Mouse (Mus musculus) adrenal gland, postnatal 10 days (tissue): ENCODE measurements around the gene Pcyt1b. TPM values are rescaled to one million over a fixed set of nuclear protein-coding genes. Genes with fewer than 3 reads are reported as not detected.
A peak's percentile ranks its signal among the peaks of the same experiment; 100 is the strongest.

ENCODE experiments used
- DNase-seq: peaks from one replicate; pipeline ENCODE4 v3.0.0; 2021; ENCODE audit warnings: mixed read lengths
- total RNA-seq, 2 experiments: library from RNA; stranded (reverse); gene quantifications; 2 replicates each; pipeline ENCODE4 v1.2.3; 2021

Gene Pcyt1b
- total RNA-seq, 2 experiments from 2014 or later = 1.3 to 1.9 TPM

DNA sequence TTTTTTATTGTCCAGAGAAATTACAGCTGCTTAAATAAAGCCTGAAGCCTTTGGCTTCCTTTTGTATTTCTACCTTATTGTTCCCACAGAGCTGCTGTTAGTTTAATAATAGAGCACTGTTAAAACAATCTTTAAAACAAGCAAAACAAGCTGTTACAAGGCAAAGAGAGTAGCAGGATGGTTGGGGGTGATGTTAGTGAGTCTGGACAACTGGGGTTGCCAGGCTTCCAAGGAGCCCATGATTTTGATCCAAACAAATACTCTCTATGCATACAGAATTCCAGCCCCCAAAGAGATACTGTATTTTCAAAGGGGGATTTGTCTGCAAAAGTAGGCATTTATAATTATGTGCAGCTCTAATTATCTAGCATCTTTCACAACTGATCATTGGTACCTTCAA is 77.7 kb downstream of the Pcyt1b start:
- DNase-seq = no peak

DNA sequence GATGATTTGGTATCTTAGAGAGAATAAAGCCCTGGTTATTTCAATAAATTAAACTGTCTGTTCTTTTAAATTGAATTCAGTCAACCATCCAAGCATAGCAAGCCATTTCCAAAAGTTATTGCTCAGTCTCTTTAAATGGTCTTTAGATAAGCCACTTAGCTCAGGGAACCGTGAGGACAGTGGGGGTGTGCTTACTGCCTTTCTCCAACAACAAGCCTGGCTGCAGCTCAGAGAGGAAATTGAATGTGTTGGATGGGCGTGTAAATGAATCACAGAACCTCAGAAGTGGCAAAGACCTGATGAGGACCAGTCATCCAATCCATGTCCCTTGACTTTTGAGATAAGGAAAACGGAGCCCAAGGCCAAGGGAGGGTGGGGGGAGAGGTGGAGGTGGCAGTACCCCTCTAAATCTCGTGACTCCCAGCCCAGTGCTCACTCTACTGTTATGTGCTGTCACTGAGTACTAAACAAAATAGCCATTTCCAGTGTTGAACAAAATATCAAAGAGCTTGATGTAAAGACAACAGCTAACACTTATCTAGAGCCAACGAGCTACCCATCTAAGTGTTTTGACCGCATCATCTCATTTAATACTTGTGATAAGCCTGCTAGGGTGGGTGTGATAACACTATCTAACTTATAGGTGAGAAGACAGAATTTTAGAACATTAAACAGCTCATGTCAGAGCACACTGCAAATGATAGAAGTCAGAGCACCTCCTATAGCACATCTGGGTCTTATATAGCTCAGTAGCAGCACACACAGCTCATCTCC is 78.5 kb downstream of the Pcyt1b start:
- no peak for DNase-seq

- no peak for DNase-seq
These were observed 94.5 kb downstream of the Pcyt1b start for GRCm38 (mm10) chrX:93749165-93749564.

DNA sequence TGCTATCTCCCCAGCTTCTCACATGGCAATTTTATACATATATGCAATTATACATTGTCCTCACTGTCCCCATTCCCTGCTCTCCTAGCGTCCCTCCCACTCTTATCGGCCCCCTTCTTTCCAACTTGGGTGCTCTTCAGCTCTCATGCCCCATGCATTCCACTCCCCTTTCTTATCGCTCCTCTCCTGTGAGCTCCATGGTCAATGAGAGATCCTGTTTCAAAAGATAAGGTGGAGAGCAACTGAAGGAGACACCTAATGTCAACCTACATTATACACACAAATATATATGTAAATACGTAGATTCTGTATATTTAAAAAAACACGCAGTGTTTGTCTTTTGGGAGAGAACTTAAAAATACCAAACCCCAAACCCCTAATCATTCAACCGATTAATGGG is 95.9 kb downstream of the Pcyt1b start:
- DNase-seq = no peak

DNA sequence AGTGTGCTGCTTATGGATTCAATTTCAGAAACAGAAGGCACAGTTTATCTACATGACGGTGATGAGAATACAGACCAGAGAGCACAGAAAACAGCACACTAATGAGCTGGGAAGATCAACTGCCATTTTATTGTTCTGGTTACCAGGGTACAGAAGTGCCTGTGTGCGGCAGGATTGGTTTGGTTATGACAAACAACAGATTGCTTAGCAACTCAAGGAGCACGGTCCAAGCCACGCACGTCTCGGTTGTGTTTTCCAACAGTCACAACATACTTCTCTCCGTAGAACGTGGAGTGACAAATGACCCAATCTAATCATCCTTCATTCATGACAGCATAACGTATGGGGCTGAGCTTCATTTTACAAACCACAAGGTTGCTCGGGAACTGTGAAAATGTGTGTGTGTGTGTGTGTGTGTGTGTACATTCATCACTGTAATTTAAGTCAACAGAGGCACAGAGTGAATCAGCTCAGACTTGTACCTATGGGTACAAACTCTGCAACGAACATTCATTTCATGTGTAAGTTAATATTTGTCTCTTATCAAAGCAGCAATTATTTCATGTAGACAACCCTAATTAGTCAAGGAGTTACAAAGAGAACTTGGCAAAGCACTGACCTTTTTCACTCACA is 100.7 kb downstream of the Pcyt1b start:
- DNase-seq = no peak

DNA sequence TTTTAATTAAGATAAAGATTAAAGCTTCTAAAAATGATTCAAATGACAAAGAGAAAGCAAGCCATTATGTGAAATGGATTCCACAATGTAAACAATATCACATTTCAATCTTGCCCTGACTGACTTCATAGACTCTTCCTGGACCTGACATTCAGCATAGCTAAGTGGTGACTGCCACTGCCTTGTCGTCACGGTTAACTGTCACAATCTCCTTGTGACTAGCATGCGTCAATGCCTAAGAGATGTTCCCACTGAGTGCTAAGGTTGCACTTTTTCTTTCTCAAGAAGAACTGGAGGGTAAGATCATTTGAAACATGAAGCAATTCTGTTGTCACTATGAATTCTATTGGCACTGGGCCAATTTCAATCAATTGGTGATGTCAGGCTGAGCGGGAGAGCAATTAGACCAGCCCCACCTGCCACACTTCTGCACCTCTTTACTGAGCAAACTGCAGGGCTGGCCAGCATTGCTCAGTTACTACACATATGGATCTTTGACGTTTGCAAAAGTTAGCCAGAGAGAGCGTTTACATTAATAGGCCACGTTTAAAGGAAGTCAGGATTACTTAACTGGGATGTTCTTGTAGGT is 102.3 kb downstream of the Pcyt1b start:
- no peak for DNase-seq

DNA sequence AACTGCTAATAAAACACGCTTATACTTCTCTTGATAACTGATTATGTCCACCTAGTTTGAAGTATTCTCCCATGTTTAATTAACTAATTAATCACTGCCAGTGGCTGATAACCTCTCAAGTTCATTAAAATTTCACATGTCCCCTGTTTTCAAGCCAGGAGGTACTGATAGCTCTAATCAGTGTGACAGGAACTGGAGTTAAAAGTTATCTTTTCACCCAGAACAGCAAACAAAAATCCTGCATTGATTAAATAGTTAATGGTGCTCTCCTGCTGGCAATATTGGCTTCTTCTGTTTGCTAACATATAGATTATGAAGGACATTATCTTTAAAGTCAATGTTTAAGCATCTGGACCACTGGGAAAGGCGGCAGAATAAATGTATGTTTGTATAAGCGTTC is 106.1 kb downstream of the Pcyt1b start:
- DNase-seq = no peak

DNA sequence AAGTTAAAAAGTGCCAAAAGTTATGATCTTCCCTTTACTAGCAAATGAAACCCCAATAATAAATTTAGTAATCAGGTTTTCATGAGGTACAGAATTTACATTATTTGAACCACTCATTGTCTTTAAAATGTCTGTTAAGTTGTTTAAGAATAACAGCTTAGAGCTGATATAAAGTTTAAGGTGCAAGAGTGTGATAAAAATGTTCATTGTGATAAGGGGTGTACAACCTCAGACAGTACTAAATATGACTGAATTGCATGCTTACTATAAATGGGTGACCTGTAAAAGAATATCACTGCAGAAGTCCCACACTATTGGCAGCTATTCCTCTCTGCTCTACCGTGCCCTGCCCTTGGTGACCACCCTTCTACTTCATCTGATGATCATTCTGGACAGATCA is 134.9 kb downstream of the Pcyt1b start:
- no peak for DNase-seq

GRCm38 (mm10) chrX:93793168-93793567 is 138.5 kb downstream of the Pcyt1b start:
- peak; percentile 49 for DNase-seq

Other genes with a start within 250 kb of the Pcyt1b start
- gene Pola1, start 22.7 kb upstream of the Pcyt1b start, total RNA-seq = 10 to 100 TPM; 17.1 to 23.3 TPM
- 10 to 100 TPM; 11.7 to 13.2 TPM for gene Pdk3, start 177.3 kb downstream of the Pcyt1b start, total RNA-seq